Mouse (Mus musculus) lung, postnatal 0 days (tissue): Measurements from ENCODE around the gene Fads6. TPM values are rescaled to one million over a fixed set of nuclear protein-coding genes. Genes with fewer than 3 reads are reported as not detected.

Experiments used
- ATAC-seq: fragments of 200-750 bp; cut with Nextera tagmentation; 2 replicates; pipeline ENCODE4 v1.8.0; 2017; ENCODE audit warnings: moderate library complexity
- DNase-seq: peaks from one replicate; pipeline ENCODE4 v3.0.0-alpha.2; 2016; ENCODE audit warnings: low spot score
- H3K27ac ChIP-seq: fragments of 300-500 bp; sonication (generic); 2 replicates; pipeline ENCODE4 v1.5.1; 2014; ENCODE audit warnings: antibody characterized with exemption, mild to moderate bottlenecking, low read length, mixed read lengths
- H3K27me3 ChIP-seq: fragments of 300-500 bp; sonication (generic); replicated peaks from 2 replicates; pipeline ENCODE4 v1.6.1; 2014; ENCODE audit warnings: low read length, mixed read lengths; ENCODE audit not compliant: insufficient read depth
- H3K36me3 ChIP-seq: fragments of 300-500 bp; sonication (generic); 2 replicates; pipeline ENCODE4 v1.6.1; 2014; ENCODE audit warnings: low read length, mixed read lengths; ENCODE audit not compliant: insufficient read depth
- H3K4me1 ChIP-seq: fragments of 300-500 bp; sonication (generic); 2 replicates; pipeline ENCODE4 v1.6.1; 2014; ENCODE audit warnings: antibody characterized with exemption, low read depth, low read length, mixed read lengths; ENCODE audit not compliant: insufficient read depth
- H3K4me2 ChIP-seq: fragments of 300-500 bp; sonication (generic); replicated peaks from 2 replicates; pipeline ENCODE4 v1.6.1; 2014; ENCODE audit warnings: low read depth, mild to moderate bottlenecking, low read length, moderate library complexity, mixed read lengths
- H3K4me3 ChIP-seq: fragments of 300-500 bp; sonication (generic); 2 replicates; pipeline ENCODE4 v1.5.1; 2014; ENCODE audit warnings: low read depth, low read length
- H3K9ac ChIP-seq: fragments of 300-500 bp; sonication (generic); replicated peaks from 2 replicates; pipeline ENCODE4 v1.6.1; 2014; ENCODE audit warnings: low read depth, mild to moderate bottlenecking
- H3K9me3 ChIP-seq: fragments of 300-500 bp; sonication (generic); 2 replicates; pipeline ENCODE4 v1.6.1; 2016; ENCODE audit warnings: low read length, mixed read lengths
- CTCF ChIP-seq: IDR thresholded peaks from 2 replicates; pipeline ENCODE4 v1.5.1; 2016; ENCODE audit warnings: antibody characterized with exemption, mild to moderate bottlenecking
- EP300 ChIP-seq: IDR thresholded peaks from 2 replicates; pipeline ENCODE4 v1.6.1; 2016; ENCODE audit warnings: antibody characterized with exemption, mild to moderate bottlenecking, control low read depth
- WGBS: fragments of 180-500 bp; shearing (Covaris S2); extraction: QIAGEN DNeasy Blood & Tissue Kit; methylation state at CpG from one replicate; pipeline ENCODE4 v1.1.7; 2014; 5-methylcytosine and 5-hydroxymethylcytosine counted together
- microRNA-seq: library from miRNA; unstranded; fragments of <30 nt; microRNA quantifications from one replicate; pipeline ENCODE4, GENCODE M21; 2016
- polyA plus RNA-seq: library from polyadenylated mRNA; unstranded; fragments of >200 nt; fragmentation: Nextera tagmentation; extraction: Ambion mirVana; gene quantifications from 2 replicates; pipeline ENCODE4 v1.2.1, GENCODE M21; 2015

The Fads6 gene
- polyA plus RNA-seq, 1 experiment from 2014 or later: 0.17 TPM

- Histone ChIP-seq H3K4me2 (no peak overlapping the region), H3K9me3 (no peaks in the 10 kb centered on the region), H3K4me1 (no peaks in the 10 kb centered on the region), H3K4me3 (no peak overlapping the region), H3K9ac (no peak overlapping the region), H3K27ac (no peak overlapping the region), H3K27me3 (no peaks in the 10 kb centered on the region), H3K36me3 (no peaks in the 10 kb centered on the region)
- WGBS: 72% methylated on average over 15 of the region's 15 CpGs
- 0 out of 2 replicates have a peak, but pooled peaks have one; percentile 13 for ATAC-seq
- DNase-seq: peak; percentile 42
- TF ChIP-seq EP300: no peak
- no peak for TF ChIP-seq CTCF
These were observed 63.0 kb downstream of the Fads6 start for GRCm38 (mm10) chr11:115234320-115235044.

GRCm38 (mm10) chr11:115233526-115234290, 63.8 kb downstream of the Fads6 start:
- Histone ChIP-seq H3K27me3 (no peaks in the 10 kb centered on the region), H3K9ac (no peak overlapping the region), H3K4me1 (no peaks in the 10 kb centered on the region), H3K4me2 (no peak overlapping the region), H3K4me3 (no peak overlapping the region), H3K9me3 (no peaks in the 10 kb centered on the region), H3K27ac (no peak overlapping the region), H3K36me3 (no peaks in the 10 kb centered on the region)
- TF ChIP-seq CTCF (peak; percentile 61), EP300 (no peak)
- ATAC-seq (peak; percentile 42; the same call in 1 of the 2 replicates), DNase-seq (no peak)
- WGBS: 74% methylated on average over 20 of the region's 20 CpGs

- no peaks in the 10 kb centered on the region for H3K9me3 ChIP-seq
- DNase-seq (no peak), ATAC-seq (no peak)
- no peak overlapping the region for H3K4me3 ChIP-seq
- TF ChIP-seq CTCF (no peak), EP300 (no peak)
- H3K4me2 ChIP-seq: no peak overlapping the region
- 91% methylated on average over 5 of the region's 5 CpGs for WGBS
- no peaks in the 10 kb centered on the region for H3K36me3 ChIP-seq
- H3K4me1 ChIP-seq: no peaks in the 10 kb centered on the region
- H3K27me3 ChIP-seq: no peaks in the 10 kb centered on the region
- no peak overlapping the region for H3K27ac ChIP-seq
- no peak overlapping the region for H3K9ac ChIP-seq
These were observed 64.6 kb downstream of the Fads6 start for GRCm38 (mm10) chr11:115232889-115233288.

- 66% methylated on average over 9 of the region's 9 CpGs for WGBS
- H3K9ac ChIP-seq: no peak overlapping the region
- no peak overlapping the region for H3K4me3 ChIP-seq
- no peaks in the 10 kb centered on the region for H3K4me1 ChIP-seq
- H3K9me3 ChIP-seq: no peaks in the 10 kb centered on the region
- ATAC-seq (no peak; the same call in 1 of the 2 replicates), DNase-seq (no peak)
- H3K27me3 ChIP-seq: no peaks in the 10 kb centered on the region
- TF ChIP-seq EP300 (no peak), CTCF (no peak)
- peak overlapping the region; percentile 32; the same call in 1 of the 2 replicates for H3K27ac ChIP-seq
- H3K36me3 ChIP-seq: no peaks in the 10 kb centered on the region
- H3K4me2 ChIP-seq: no peak overlapping the region
These were observed 65.5 kb downstream of the Fads6 start for GRCm38 (mm10) chr11:115231924-115232323.

GRCm38 (mm10) chr11:115231168-115231915, 66.1 kb downstream of the Fads6 start:
- Histone ChIP-seq H3K4me3 (no peak overlapping the region), H3K4me2 (no peak overlapping the region), H3K9ac (no peak overlapping the region), H3K9me3 (no peaks in the 10 kb centered on the region), H3K27me3 (no peaks in the 10 kb centered on the region), H3K36me3 (no peaks in the 10 kb centered on the region), H3K4me1 (no peaks in the 10 kb centered on the region), H3K27ac (peak overlapping the region; percentile 32; the same call in 1 of the 2 replicates)
- 58% methylated on average over 14 of the region's 14 CpGs for WGBS
- TF ChIP-seq CTCF (no peak), EP300 (no peak)
- DNase-seq (no peak), ATAC-seq (no peak)

Small RNAs within 50 kb of the gene (microRNA-seq; reads per million reads assigned to microRNA genes)
- not detected for gene Gm25837

Other genes starting within 250 kb of the Fads6 start
- not detected in 2 replicates for gene Cd300ld3, start 249.3 kb downstream of the Fads6 start, polyA plus RNA-seq
- gene Cd300e, start 235.5 kb downstream of the Fads6 start, polyA plus RNA-seq: 0.21 and 0.31 TPM in 2 replicates
- 0.56 and 0.85 TPM in 2 replicates for gene Rab37, start 206.2 kb downstream of the Fads6 start, polyA plus RNA-seq
- 12.7 and 13.1 TPM in 2 replicates for gene Cd300lf, start 163.7 kb downstream of the Fads6 start, polyA plus RNA-seq
- 56.9 and 71.2 TPM in 2 replicates for gene Slc9a3r1, start 134.3 kb downstream of the Fads6 start, polyA plus RNA-seq
- gene Tmem104, start 110.2 kb downstream of the Fads6 start, polyA plus RNA-seq: 9.6 and 10.5 TPM in 2 replicates
- 30.3 and 30.8 TPM in 2 replicates for gene Nat9, start 109.8 kb downstream of the Fads6 start, polyA plus RNA-seq
- gene Grin2c, start 30.4 kb downstream of the Fads6 start, polyA plus RNA-seq: 0.11 TPM in 2 replicates
- gene Fdxr, start 20.6 kb downstream of the Fads6 start, polyA plus RNA-seq: 6.9 and 7.9 TPM in 2 replicates
- not detected in 2 replicates for gene Otop2, start 9.5 kb upstream of the Fads6 start, polyA plus RNA-seq
- not detected in 2 replicates for gene Ush1g, start 24.4 kb upstream of the Fads6 start, polyA plus RNA-seq
- not detected in 2 replicates for gene Otop3, start 37.1 kb upstream of the Fads6 start, polyA plus RNA-seq
- gene Hid1, start 70.1 kb upstream of the Fads6 start, polyA plus RNA-seq: 16.0 and 17.9 TPM in 2 replicates
- gene Cdr2l, start 84.3 kb upstream of the Fads6 start, polyA plus RNA-seq: 14.0 and 15.8 TPM in 2 replicates
- 154 and 180 TPM in 2 replicates for gene Mrpl58, start 106.1 kb upstream of the Fads6 start, polyA plus RNA-seq
- gene Atp5h, start 122.3 kb upstream of the Fads6 start, polyA plus RNA-seq: 669 and 721 TPM in 2 replicates
- 18.6 and 19.1 TPM in 2 replicates for gene Kctd2, start 122.5 kb upstream of the Fads6 start, polyA plus RNA-seq
- not detected in 2 replicates for gene Trim80, start 142.9 kb upstream of the Fads6 start, polyA plus RNA-seq
- 0.07 and 0.13 TPM in 2 replicates for gene Slc16a5, start 164.8 kb upstream of the Fads6 start, polyA plus RNA-seq
- 6.4 and 9.0 TPM in 2 replicates for gene Armc7, start 178.0 kb upstream of the Fads6 start, polyA plus RNA-seq
- 102 and 109 TPM in 2 replicates for gene Nt5c, start 194.2 kb upstream of the Fads6 start, polyA plus RNA-seq
- 195 and 201 TPM in 2 replicates for gene Jpt1, start 216.7 kb upstream of the Fads6 start, polyA plus RNA-seq
- gene Sumo2, start 238.6 kb upstream of the Fads6 start, polyA plus RNA-seq: 546 and 580 TPM in 2 replicates